Mouse (Mus musculus): ENCODE results near the gene Scap. TPM values are rescaled to one million over a fixed set of nuclear protein-coding genes. Genes with fewer than 3 reads are reported as not detected.
"Not testable (repeated sequence)": the region's sequence is repeated elsewhere in the genome, so short reads cannot be mapped to it uniquely, and the experiment has no call there.

The Scap gene
- polyA plus RNA-seq, 1 experiment = 13.3 TPM

GRCm38 (mm10) chr9:110361299-110361698 is 28.2 kb downstream of the Scap start:
- Histone ChIP-seq H3K4me3 (ENCODE audit: control insufficient read depth, low read depth, low read length) (no peak overlapping the region), H3K27ac (ENCODE audit: control insufficient read depth, insufficient read depth, low read depth, low read length) (no peak overlapping the region), H3K27me3 (ENCODE audit: control insufficient read depth, insufficient read depth, low read length) (no peaks in the 10 kb centered on the region), H3K36me3 (ENCODE audit: control insufficient read depth, insufficient read depth, low read length) (no peaks in the 10 kb centered on the region), H3K4me1 (ENCODE audit: control insufficient read depth, insufficient read depth, low read length) (no peaks in the 10 kb centered on the region; the same call in 1 of the 2 replicates)
- TF ChIP-seq POLR2A (IDR thresholded peaks at IDR 0.05; ENCODE audit: control insufficient read depth, low read depth, low read length) (no peak), CTCF (IDR thresholded peaks at IDR 0.05; ENCODE audit: control insufficient read depth, insufficient read depth, insufficient replicate concordance, low read depth, low read length) (no peak)

- H3K4me1 ChIP-seq (ENCODE audit: control insufficient read depth, insufficient read depth, low read length) = no peaks in the 10 kb centered on the region; the same call in 1 of the 2 replicates
- TF ChIP-seq CTCF (IDR thresholded peaks at IDR 0.05; ENCODE audit: control insufficient read depth, insufficient read depth, insufficient replicate concordance, low read depth, low read length) = no peak
- TF ChIP-seq POLR2A (IDR thresholded peaks at IDR 0.05; ENCODE audit: control insufficient read depth, low read depth, low read length) = no peak
- H3K4me3 ChIP-seq (ENCODE audit: control insufficient read depth, low read depth, low read length) = no peak overlapping the region
- H3K27me3 ChIP-seq (ENCODE audit: control insufficient read depth, insufficient read depth, low read length) = no peaks in the 10 kb centered on the region
- no peaks in the 10 kb centered on the region for H3K36me3 ChIP-seq (ENCODE audit: control insufficient read depth, insufficient read depth, low read length)
- H3K27ac ChIP-seq (ENCODE audit: control insufficient read depth, insufficient read depth, low read depth, low read length) = no peak overlapping the region
These were observed 29.2 kb downstream of the Scap start for GRCm38 (mm10) chr9:110362337-110362736.

- Histone ChIP-seq H3K36me3 (ENCODE audit: control insufficient read depth, insufficient read depth, low read length) (no peaks in the 10 kb centered on the region), H3K27ac (ENCODE audit: control insufficient read depth, insufficient read depth, low read depth, low read length) (peak overlapping the region; percentile 32)
These were observed 33.7 kb downstream of the Scap start for GRCm38 (mm10) chr9:110366746-110367145.

GRCm38 (mm10) chr9:110369860-110370259 is 36.8 kb downstream of the Scap start:
- Histone ChIP-seq H3K4me1 (ENCODE audit: control insufficient read depth, insufficient read depth, low read length) (no peaks in the 10 kb centered on the region), H3K27ac (ENCODE audit: control insufficient read depth, insufficient read depth, low read depth, low read length) (no peak overlapping the region), H3K36me3 (ENCODE audit: control insufficient read depth, insufficient read depth, low read length) (no peaks in the 10 kb centered on the region), H3K4me3 (ENCODE audit: control insufficient read depth, low read depth, low read length) (no peak overlapping the region), H3K27me3 (ENCODE audit: control insufficient read depth, insufficient read depth, low read length) (no peaks in the 10 kb centered on the region)
- no peak for TF ChIP-seq POLR2A (IDR thresholded peaks at IDR 0.05; ENCODE audit: control insufficient read depth, low read depth, low read length)
- TF ChIP-seq CTCF (IDR thresholded peaks at IDR 0.05; ENCODE audit: control insufficient read depth, insufficient read depth, insufficient replicate concordance, low read depth, low read length) = no peak

More at GRCm38 (mm10) chr9:110366746-110367145, 33.7 kb downstream of the Scap start:
- H3K4me1 ChIP-seq (ENCODE audit: control insufficient read depth, insufficient read depth, low read length) = no peaks in the 10 kb centered on the region; the same call in 1 of the 2 replicates
- H3K27me3 ChIP-seq (ENCODE audit: control insufficient read depth, insufficient read depth, low read length) = no peaks in the 10 kb centered on the region
- TF ChIP-seq CTCF (IDR thresholded peaks at IDR 0.05; ENCODE audit: control insufficient read depth, insufficient read depth, insufficient replicate concordance, low read depth, low read length) (no peak), POLR2A (IDR thresholded peaks at IDR 0.05; ENCODE audit: control insufficient read depth, low read depth, low read length) (no peak)
- no peak overlapping the region for H3K4me3 ChIP-seq (ENCODE audit: control insufficient read depth, low read depth, low read length)

- Histone ChIP-seq H3K4me3 (ENCODE audit: control insufficient read depth, low read depth, low read length) (no peak overlapping the region), H3K36me3 (ENCODE audit: control insufficient read depth, insufficient read depth, low read length) (no peaks in the 10 kb centered on the region), H3K4me1 (ENCODE audit: control insufficient read depth, insufficient read depth, low read length) (no peaks in the 10 kb centered on the region), H3K27ac (ENCODE audit: control insufficient read depth, insufficient read depth, low read depth, low read length) (no peak overlapping the region), H3K27me3 (ENCODE audit: control insufficient read depth, insufficient read depth, low read length) (no peaks in the 10 kb centered on the region)
- TF ChIP-seq POLR2A (IDR thresholded peaks at IDR 0.05; ENCODE audit: control insufficient read depth, low read depth, low read length) (no peak), CTCF (IDR thresholded peaks at IDR 0.05; ENCODE audit: control insufficient read depth, insufficient read depth, insufficient replicate concordance, low read depth, low read length) (no peak)
These were observed 40.8 kb downstream of the Scap start for GRCm38 (mm10) chr9:110373871-110374270.

GRCm38 (mm10) chr9:110375668-110376067 is 42.6 kb downstream of the Scap start:
- TF ChIP-seq CTCF (IDR thresholded peaks at IDR 0.05; ENCODE audit: control insufficient read depth, insufficient read depth, insufficient replicate concordance, low read depth, low read length) = no peak
- no peak for TF ChIP-seq POLR2A (IDR thresholded peaks at IDR 0.05; ENCODE audit: control insufficient read depth, low read depth, low read length)
- peaks cover 1% of the 10 kb centered on the region; the same call in 1 of the 2 replicates for H3K4me1 ChIP-seq (ENCODE audit: control insufficient read depth, insufficient read depth, low read length)
- no peak overlapping the region for H3K27ac ChIP-seq (ENCODE audit: control insufficient read depth, insufficient read depth, low read depth, low read length)
- H3K27me3 ChIP-seq (ENCODE audit: control insufficient read depth, insufficient read depth, low read length) = no peaks in the 10 kb centered on the region
- H3K36me3 ChIP-seq (ENCODE audit: control insufficient read depth, insufficient read depth, low read length) = no peaks in the 10 kb centered on the region
- H3K4me3 ChIP-seq (ENCODE audit: control insufficient read depth, low read depth, low read length) = no peak overlapping the region

GRCm38 (mm10) chr9:110377655-110378054 is 44.6 kb downstream of the Scap start:
- H3K27me3 ChIP-seq (ENCODE audit: control insufficient read depth, insufficient read depth, low read length); H3K36me3 ChIP-seq (ENCODE audit: control insufficient read depth, insufficient read depth, low read length); H3K4me3 ChIP-seq (ENCODE audit: control insufficient read depth, low read depth, low read length); H3K27ac ChIP-seq (ENCODE audit: control insufficient read depth, insufficient read depth, low read depth, low read length); H3K4me1 ChIP-seq (ENCODE audit: control insufficient read depth, insufficient read depth, low read length): not testable (repeated sequence)

GRCm38 (mm10) chr9:110379361-110379760 is 46.3 kb downstream of the Scap start:
- H3K27ac ChIP-seq (ENCODE audit: control insufficient read depth, insufficient read depth, low read depth, low read length) = no peak overlapping the region
- peaks cover 7% of the 10 kb centered on the region for H3K4me1 ChIP-seq (ENCODE audit: control insufficient read depth, insufficient read depth, low read length)
- H3K27me3 ChIP-seq (ENCODE audit: control insufficient read depth, insufficient read depth, low read length) = no peaks in the 10 kb centered on the region
- H3K4me3 ChIP-seq (ENCODE audit: control insufficient read depth, low read depth, low read length) = no peak overlapping the region
- TF ChIP-seq POLR2A (IDR thresholded peaks at IDR 0.05; ENCODE audit: control insufficient read depth, low read depth, low read length) (no peak), CTCF (IDR thresholded peaks at IDR 0.05; ENCODE audit: control insufficient read depth, insufficient read depth, insufficient replicate concordance, low read depth, low read length) (no peak)
- no peaks in the 10 kb centered on the region for H3K36me3 ChIP-seq (ENCODE audit: control insufficient read depth, insufficient read depth, low read length)

Measured in testis, adult 2 months (tissue).